Mouse (Mus musculus) kidney, embryonic 15.5 days (tissue): ENCODE measurements around the gene Gm20696. TPM values are rescaled to one million over a fixed set of nuclear protein-coding genes. Genes with fewer than 3 reads are reported as not detected.

ENCODE experiments used
- ATAC-seq: fragments of 200-750 bp; cut with Nextera tagmentation; replicated peaks from 2 replicates; pipeline ENCODE4 v1.8.0; 2017; ENCODE audit warnings: moderate TSS enrichment; ENCODE audit not compliant: low FRiP score
- H3K27ac ChIP-seq: fragments of 300-500 bp; sonication (generic); 2 replicates; pipeline ENCODE4 v1.5.1; 2015; ENCODE audit warnings: mild to moderate bottlenecking, inconsistent platforms
- H3K27me3 ChIP-seq: fragments of 300-500 bp; sonication (generic); 2 replicates; pipeline ENCODE4 v1.6.1; 2015; ENCODE audit warnings: inconsistent platforms
- H3K36me3 ChIP-seq: fragments of 300-500 bp; sonication (generic); 2 replicates; pipeline ENCODE4 v1.6.1; 2015; ENCODE audit warnings: inconsistent platforms
- H3K4me1 ChIP-seq: fragments of 300-500 bp; sonication (generic); 2 replicates; pipeline ENCODE4 v1.6.1; 2015; ENCODE audit warnings: inconsistent platforms
- H3K4me2 ChIP-seq: fragments of 300-500 bp; sonication (generic); 2 replicates; pipeline ENCODE4 v1.6.1; 2015; ENCODE audit warnings: moderate library complexity, mild to moderate bottlenecking, inconsistent platforms
- H3K4me3 ChIP-seq: fragments of 300-500 bp; sonication (generic); replicated peaks from 2 replicates; pipeline ENCODE4 v1.5.1; 2015; ENCODE audit warnings: mild to moderate bottlenecking, inconsistent platforms
- H3K9ac ChIP-seq: fragments of 300-500 bp; sonication (generic); 2 replicates; pipeline ENCODE4 v1.6.1; 2015; ENCODE audit warnings: mild to moderate bottlenecking, inconsistent platforms
- H3K9me3 ChIP-seq: fragments of 300-500 bp; sonication (generic); replicated peaks from 2 replicates; pipeline ENCODE4 v1.6.1; 2016; ENCODE audit warnings: inconsistent platforms
- WGBS: fragments of 180-500 bp; shearing (Covaris S2); methylation state at CpG from one replicate; pipeline ENCODE4 v1.1.7; 2015; ENCODE audit warnings: mixed read lengths; 5-methylcytosine and 5-hydroxymethylcytosine counted together
- polyA plus RNA-seq: library from polyadenylated mRNA; unstranded; fragments of >200 nt; fragmentation: Nextera tagmentation; extraction: Ambion mirVana; gene quantifications from 2 replicates; pipeline ENCODE4 v1.2.1, GENCODE M21; 2015

The Gm20696 gene
- polyA plus RNA-seq, 1 experiment from 2014 or later: 4.0 TPM

DNA sequence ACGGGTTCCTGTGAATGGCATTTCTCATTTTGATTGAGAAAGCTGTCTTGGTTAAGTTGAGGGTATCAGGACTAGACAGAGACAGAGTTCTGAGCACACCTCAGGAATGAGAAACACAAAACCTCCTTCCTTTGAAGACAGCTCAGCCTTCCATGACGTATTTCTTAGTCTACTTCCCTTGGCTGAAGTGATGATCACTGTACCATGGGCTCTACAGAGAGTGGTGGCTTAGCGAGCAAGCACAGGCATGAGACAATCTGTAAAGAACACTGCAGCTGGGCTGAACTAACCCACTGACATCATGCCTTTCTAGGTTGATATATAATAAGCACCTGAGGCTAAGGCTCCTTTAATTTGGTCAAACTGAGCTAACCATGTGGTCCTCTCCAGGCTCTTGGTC lies 316.0 kb downstream of the Gm20696 start:
- WGBS: 50% methylated on average over 3 of the region's 3 CpGs
- Histone ChIP-seq H3K9me3 (no peaks in the 10 kb centered on the region), H3K27me3 (no peaks in the 10 kb centered on the region; the same call in 1 of the 2 replicates), H3K4me2 (no peak overlapping the region), H3K27ac (no peak overlapping the region), H3K36me3 (no peaks in the 10 kb centered on the region), H3K4me1 (peaks cover 4% of the 10 kb centered on the region; the same call in 1 of the 2 replicates), H3K4me3 (no peak overlapping the region), H3K9ac (no peak overlapping the region)
- 0 out of 2 replicates have a peak, but pooled peaks have one; percentile 22 for ATAC-seq

- no peaks in the 10 kb centered on the region for H3K36me3 ChIP-seq
- no peaks in the 10 kb centered on the region; the same call in 1 of the 2 replicates for H3K27me3 ChIP-seq
- H3K9me3 ChIP-seq: no peaks in the 10 kb centered on the region
- WGBS: 72% methylated on average over 5 of the region's 5 CpGs
- peaks cover 4% of the 10 kb centered on the region; the same call in 1 of the 2 replicates for H3K4me1 ChIP-seq
- H3K9ac ChIP-seq: no peak overlapping the region
- H3K4me2 ChIP-seq: no peak overlapping the region
- H3K4me3 ChIP-seq: no peak overlapping the region
- no peak overlapping the region for H3K27ac ChIP-seq
- ATAC-seq: no peak
Observed at GRCm38 (mm10) chr6:99350156-99350555, 316.4 kb downstream of the Gm20696 start.

- H3K27ac ChIP-seq: no peak overlapping the region
- H3K27me3 ChIP-seq: no peaks in the 10 kb centered on the region; the same call in 1 of the 2 replicates
- no peak overlapping the region for H3K4me2 ChIP-seq
- no peak for ATAC-seq
- H3K9ac ChIP-seq: no peak overlapping the region
- H3K4me3 ChIP-seq: no peak overlapping the region
- peaks cover 4% of the 10 kb centered on the region; the same call in 1 of the 2 replicates for H3K4me1 ChIP-seq
- H3K36me3 ChIP-seq: no peaks in the 10 kb centered on the region
- whole genome bisulfite sequencing: 39% methylated on average over 10 of the region's 10 CpGs
- no peaks in the 10 kb centered on the region for H3K9me3 ChIP-seq
Observed at GRCm38 (mm10) chr6:99347836-99348235, 318.8 kb downstream of the Gm20696 start.

- H3K36me3 ChIP-seq: no peaks in the 10 kb centered on the region
- no peak for ATAC-seq
- H3K4me3 ChIP-seq: no peak overlapping the region
- H3K27ac ChIP-seq: no peak overlapping the region
- H3K4me2 ChIP-seq: no peak overlapping the region
- no peaks in the 10 kb centered on the region for H3K9me3 ChIP-seq
- no peak overlapping the region for H3K9ac ChIP-seq
- no peaks in the 10 kb centered on the region; the same call in 1 of the 2 replicates for H3K27me3 ChIP-seq
- no peaks in the 10 kb centered on the region for H3K4me1 ChIP-seq
- WGBS: 95% methylated on average over 7 of the region's 7 CpGs
Observed at GRCm38 (mm10) chr6:99344966-99345365, 321.6 kb downstream of the Gm20696 start.

DNA sequence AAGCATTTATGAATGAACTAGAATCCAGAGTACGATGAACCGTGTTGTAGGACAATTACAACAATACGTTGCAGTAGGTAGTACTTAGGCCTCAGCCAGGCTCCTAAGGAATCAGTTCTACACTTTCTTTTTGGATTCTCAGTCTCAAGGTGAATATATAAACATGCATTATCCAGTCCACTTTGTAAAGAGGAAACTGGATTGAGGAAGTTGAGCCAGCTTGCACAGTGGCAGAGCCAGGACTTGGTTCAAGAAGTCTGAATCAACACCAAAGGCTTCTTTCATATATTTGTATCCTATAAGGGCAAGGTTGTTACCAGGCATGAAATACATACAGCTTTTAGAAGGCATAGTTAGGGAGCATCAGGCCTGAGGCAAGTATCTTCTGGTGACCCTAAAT lies 322.2 kb downstream of the Gm20696 start:
- Histone ChIP-seq H3K36me3 (no peaks in the 10 kb centered on the region), H3K4me1 (peaks cover 3% of the 10 kb centered on the region; the same call in 1 of the 2 replicates), H3K9ac (no peak overlapping the region), H3K9me3 (no peaks in the 10 kb centered on the region), H3K27me3 (no peaks in the 10 kb centered on the region), H3K4me2 (no peak overlapping the region), H3K4me3 (no peak overlapping the region), H3K27ac (no peak overlapping the region)
- no peak for ATAC-seq
- WGBS: 91% methylated on average over 3 of the region's 3 CpGs

DNA sequence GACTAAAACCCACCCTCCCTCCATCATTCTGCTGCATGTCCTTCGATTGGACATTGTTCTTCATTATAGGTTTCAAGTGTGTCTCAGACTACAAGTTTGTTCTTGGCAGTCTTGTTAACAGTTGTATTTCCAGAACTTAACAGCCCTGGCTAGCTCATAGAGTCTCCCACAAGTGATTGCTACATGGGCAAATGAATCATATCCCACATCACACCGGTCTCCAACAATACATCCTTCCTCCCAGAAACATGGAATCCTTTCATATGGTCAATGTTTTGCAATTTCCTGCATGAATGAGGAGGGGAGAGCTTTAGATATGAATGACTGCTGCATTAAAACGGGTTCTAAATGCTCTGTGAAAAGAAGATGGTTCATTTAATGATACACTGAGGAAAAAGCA lies 322.8 kb downstream of the Gm20696 start:
- no peaks in the 10 kb centered on the region for H3K9me3 ChIP-seq
- H3K36me3 ChIP-seq: no peaks in the 10 kb centered on the region
- H3K27ac ChIP-seq: no peak overlapping the region
- H3K4me3 ChIP-seq: no peak overlapping the region
- no peak overlapping the region for H3K4me2 ChIP-seq
- no peak overlapping the region for H3K9ac ChIP-seq
- 88% methylated on average over 3 of the region's 3 CpGs for WGBS
- H3K4me1 ChIP-seq: peaks cover 7% of the 10 kb centered on the region; the same call in 1 of the 2 replicates
- no peaks in the 10 kb centered on the region for H3K27me3 ChIP-seq
- no peak for ATAC-seq

DNA sequence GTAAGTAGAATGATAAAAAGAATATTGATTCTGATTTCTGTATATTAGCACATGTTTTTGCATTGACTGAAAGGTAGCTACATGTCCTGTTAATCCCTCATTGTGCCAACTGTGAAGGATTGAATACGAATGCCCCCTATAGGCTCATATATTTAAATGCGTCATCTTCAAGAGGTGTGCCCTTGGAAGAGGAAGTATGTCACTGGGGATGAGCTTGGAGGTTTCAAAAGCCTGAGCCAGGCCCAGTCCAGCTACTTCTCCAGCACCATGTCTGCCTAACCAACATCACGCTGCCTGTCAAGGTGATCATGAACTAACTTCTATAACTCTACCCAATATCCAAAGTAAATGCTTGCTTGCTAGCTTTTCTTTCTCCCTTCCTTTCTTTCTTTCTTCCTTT lies 324.2 kb downstream of the Gm20696 start:
- no peaks in the 10 kb centered on the region for H3K27me3 ChIP-seq
- H3K36me3 ChIP-seq: no peaks in the 10 kb centered on the region
- ATAC-seq: no peak
- H3K9ac ChIP-seq: no peak overlapping the region
- WGBS: 94% methylated on average over 3 of the region's 3 CpGs
- H3K4me1 ChIP-seq: peaks cover 20% of the 10 kb centered on the region
- H3K4me3 ChIP-seq: no peak overlapping the region
- H3K9me3 ChIP-seq: no peaks in the 10 kb centered on the region
- H3K4me2 ChIP-seq: no peak overlapping the region
- H3K27ac ChIP-seq: no peak overlapping the region

DNA sequence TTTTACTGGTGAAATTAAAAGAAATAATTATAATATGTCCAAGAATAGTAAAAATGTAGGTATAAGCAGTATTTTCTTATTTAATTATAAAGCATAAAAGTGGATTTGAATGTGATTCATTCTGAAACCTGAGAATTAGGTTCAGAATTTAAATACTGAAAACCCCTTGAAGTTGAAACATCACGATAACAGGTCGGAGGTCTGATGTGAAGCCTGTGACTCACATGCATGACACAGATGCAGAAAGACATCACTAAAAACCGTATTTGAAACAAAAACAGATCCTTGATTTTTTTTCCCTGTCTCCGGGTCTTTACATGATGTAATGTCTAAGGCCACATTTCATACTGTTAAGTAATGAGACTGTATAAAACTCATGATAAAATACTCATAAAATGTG lies 325.7 kb downstream of the Gm20696 start:
- ATAC-seq: no peak
- Histone ChIP-seq H3K36me3 (no peaks in the 10 kb centered on the region), H3K9ac (no peak overlapping the region), H3K27me3 (no peaks in the 10 kb centered on the region), H3K4me2 (no peak overlapping the region), H3K27ac (no peak overlapping the region), H3K4me3 (no peak overlapping the region), H3K4me1 (peaks cover 32% of the 10 kb centered on the region), H3K9me3 (no peaks in the 10 kb centered on the region)
- 85% methylated on average over 4 of the region's 4 CpGs for WGBS

DNA sequence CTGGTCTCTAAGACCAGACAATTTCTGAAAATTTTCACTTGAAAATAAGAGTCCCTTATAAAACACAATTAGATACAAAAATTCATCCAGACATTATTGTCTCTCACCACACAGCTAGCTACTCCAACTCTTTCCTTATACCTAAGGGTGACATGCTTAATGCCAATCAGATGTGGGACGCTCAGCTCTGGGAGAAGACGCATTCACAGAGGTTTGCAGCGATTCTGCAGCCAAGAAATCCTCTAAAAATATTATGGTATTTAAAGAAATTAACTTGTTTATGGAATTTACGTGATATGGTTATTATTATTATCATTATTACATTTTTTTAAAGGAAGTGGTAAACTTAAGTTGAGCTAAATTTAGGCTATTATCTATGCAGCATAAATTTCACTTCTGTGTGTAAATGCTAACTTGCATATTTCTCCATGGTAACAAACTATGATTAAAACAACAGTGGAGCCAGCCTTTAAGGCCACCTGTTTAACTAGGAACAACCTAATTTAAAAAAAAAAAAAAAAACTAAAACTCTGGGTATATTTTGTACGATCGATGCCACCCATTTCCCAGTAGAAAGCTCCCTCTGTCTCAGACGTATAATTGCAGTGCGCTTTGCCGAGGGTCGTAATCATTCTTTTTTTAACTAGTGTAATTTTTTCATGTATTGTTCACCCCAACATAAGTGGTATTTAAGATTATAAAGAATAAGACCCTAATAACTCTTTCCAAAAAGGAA lies 326.4 kb downstream of the Gm20696 start:
- no peak overlapping the region for H3K4me2 ChIP-seq
- H3K9ac ChIP-seq: no peak overlapping the region
- no peaks in the 10 kb centered on the region for H3K36me3 ChIP-seq
- no peaks in the 10 kb centered on the region for H3K9me3 ChIP-seq
- H3K4me1 ChIP-seq: peaks cover 39% of the 10 kb centered on the region
- no peak overlapping the region for H3K4me3 ChIP-seq
- no peak for ATAC-seq
- WGBS: 85% methylated on average over 10 of the region's 10 CpGs
- H3K27ac ChIP-seq: no peak overlapping the region
- no peaks in the 10 kb centered on the region for H3K27me3 ChIP-seq

GRCm38 (mm10) chr6:99339343-99339620 lies 327.3 kb downstream of the Gm20696 start:
- Histone ChIP-seq H3K36me3 (no peaks in the 10 kb centered on the region), H3K4me1 (peaks cover 39% of the 10 kb centered on the region), H3K4me3 (no peak overlapping the region), H3K4me2 (no peak overlapping the region), H3K9ac (no peak overlapping the region), H3K27me3 (peaks cover 4% of the 10 kb centered on the region; the same call in 1 of the 2 replicates), H3K27ac (no peak overlapping the region), H3K9me3 (no peaks in the 10 kb centered on the region)
- no peak for ATAC-seq
- WGBS: 35% methylated on average over 5 of the region's 5 CpGs

- H3K4me2 ChIP-seq: no peak overlapping the region
- peaks cover 39% of the 10 kb centered on the region for H3K4me1 ChIP-seq
- H3K9ac ChIP-seq: no peak overlapping the region
- H3K36me3 ChIP-seq: no peaks in the 10 kb centered on the region
- no peaks in the 10 kb centered on the region for H3K9me3 ChIP-seq
- H3K27ac ChIP-seq: no peak overlapping the region
- 41% methylated on average over 9 of the region's 9 CpGs for WGBS
- H3K27me3 ChIP-seq: peaks cover 4% of the 10 kb centered on the region; the same call in 1 of the 2 replicates
- ATAC-seq: no peak
- H3K4me3 ChIP-seq: no peak overlapping the region
Observed at GRCm38 (mm10) chr6:99338593-99339342, 327.8 kb downstream of the Gm20696 start.

DNA sequence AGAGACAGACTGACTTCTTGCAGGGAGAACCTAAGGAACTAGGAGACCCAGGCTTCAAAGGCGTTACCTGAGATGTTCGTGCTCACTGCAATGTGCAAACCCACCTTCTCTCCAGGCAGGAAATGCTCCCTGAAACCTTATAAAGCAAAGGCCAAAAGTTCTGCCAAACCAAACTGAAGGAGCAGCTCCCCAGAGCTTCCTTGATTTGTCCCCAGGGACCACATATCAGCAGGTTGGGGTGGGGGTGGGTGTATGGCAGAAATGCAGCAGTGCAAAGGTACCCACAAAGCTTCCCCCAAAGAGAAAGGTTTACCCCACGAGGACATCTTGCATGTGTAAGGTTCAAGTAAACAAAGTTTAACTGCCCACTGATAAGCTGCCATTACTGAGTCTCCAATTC lies 328.4 kb downstream of the Gm20696 start:
- H3K27ac ChIP-seq: no peak overlapping the region
- H3K4me3 ChIP-seq: no peak overlapping the region
- no peaks in the 10 kb centered on the region for H3K36me3 ChIP-seq
- peaks cover 39% of the 10 kb centered on the region for H3K4me1 ChIP-seq
- 23% methylated on average over 3 of the region's 3 CpGs for WGBS
- no peak overlapping the region for H3K9ac ChIP-seq
- no peak overlapping the region for H3K4me2 ChIP-seq
- no peaks in the 10 kb centered on the region for H3K9me3 ChIP-seq
- no peak for ATAC-seq
- peaks cover 4% of the 10 kb centered on the region; the same call in 1 of the 2 replicates for H3K27me3 ChIP-seq
